Mouse (Mus musculus): ENCODE measurements at regions not wholly inside any gene's neighbourhood (a gene's known extent, or its start where the extent isn't known, plus 50 kb on each side); places are given as distances from the start of the nearest gene placed in this dataset.

DNA sequence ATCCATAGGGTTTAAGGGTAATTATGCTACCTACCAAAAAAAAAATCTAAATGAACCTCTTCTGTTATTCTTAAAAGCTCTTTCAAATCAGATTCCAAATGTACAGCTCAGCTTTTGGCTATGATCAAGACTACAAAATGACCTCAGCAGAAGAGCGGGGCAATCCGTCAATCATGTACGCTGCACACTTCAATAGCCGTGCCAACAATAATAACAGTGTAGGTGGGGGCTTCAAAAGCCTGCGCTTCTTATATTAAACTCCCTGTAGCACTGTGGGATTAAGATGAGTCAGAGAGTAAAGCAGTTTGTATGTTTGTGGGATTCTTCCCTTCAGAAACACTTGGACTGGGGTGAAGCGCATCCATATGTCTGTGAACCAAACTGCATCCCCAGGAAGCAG is 210.5 kb downstream of the Wdr11 start:
- no peak for DNase-seq (ENCODE audit: low spot score)
- intact Hi-C loops (cut with DNase I): no loop called here

- DNase-seq (ENCODE audit: low spot score): no peak
- intact Hi-C loops (cut with DNase I): no loop called here
Observed at GRCm38 (mm10) chr7:129805340-129805739, 213.7 kb downstream of the Wdr11 start.

DNA sequence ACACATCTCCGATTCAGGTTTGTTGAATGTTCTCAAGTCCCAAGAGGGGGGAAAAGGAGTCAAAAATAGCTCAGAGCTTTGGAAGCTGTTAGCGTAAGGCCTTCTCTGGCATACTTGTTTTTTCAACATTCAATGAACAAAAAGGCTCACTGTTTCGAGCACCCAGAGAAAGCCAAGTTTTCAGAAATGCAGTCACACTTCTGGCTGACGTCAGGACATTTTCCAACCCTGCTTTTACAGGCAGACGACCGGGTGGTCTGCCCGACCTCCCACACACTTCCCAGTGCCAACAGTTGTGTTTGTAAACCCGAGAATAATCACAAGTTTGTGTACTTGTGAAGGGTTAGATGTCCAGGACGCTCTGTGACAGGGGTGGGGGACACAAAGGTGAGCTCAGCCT is 218.5 kb downstream of the Wdr11 start:
- intact Hi-C loops (cut with DNase I): no loop called here
- no peak for DNase-seq (ENCODE audit: low spot score)

GRCm38 (mm10) chr7:129810565-129810964 is 218.9 kb downstream of the Wdr11 start:
- DNase-seq (ENCODE audit: low spot score): no peak
- intact Hi-C loops (cut with DNase I): no loop called here

- no peak for DNase-seq (ENCODE audit: low spot score)
- intact Hi-C loops (cut with DNase I): no loop called here
Observed at GRCm38 (mm10) chr7:129814149-129814860, 222.6 kb downstream of the Wdr11 start.

DNA sequence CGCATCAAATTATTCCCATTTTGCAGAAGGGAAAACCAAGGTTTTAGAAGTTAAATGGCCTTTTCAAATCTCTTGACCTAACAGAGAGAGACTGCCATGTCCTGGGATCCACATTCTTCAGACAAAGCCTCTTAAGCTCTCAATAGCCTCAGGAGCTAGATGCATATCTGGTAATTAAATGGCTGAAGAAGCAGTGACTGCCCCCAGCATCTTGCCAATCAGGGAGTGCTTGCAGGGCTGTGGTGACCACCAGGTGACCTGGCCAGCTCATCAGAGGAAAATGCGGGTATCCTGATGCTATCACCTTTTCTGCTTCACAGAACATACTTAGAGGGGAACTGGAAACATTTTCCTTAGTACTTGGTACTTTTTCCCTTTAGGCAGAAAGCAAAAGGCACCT is 227.2 kb downstream of the Wdr11 start:
- intact Hi-C loops (cut with DNase I): no loop called here
- no peak for DNase-seq (ENCODE audit: low spot score)

DNA sequence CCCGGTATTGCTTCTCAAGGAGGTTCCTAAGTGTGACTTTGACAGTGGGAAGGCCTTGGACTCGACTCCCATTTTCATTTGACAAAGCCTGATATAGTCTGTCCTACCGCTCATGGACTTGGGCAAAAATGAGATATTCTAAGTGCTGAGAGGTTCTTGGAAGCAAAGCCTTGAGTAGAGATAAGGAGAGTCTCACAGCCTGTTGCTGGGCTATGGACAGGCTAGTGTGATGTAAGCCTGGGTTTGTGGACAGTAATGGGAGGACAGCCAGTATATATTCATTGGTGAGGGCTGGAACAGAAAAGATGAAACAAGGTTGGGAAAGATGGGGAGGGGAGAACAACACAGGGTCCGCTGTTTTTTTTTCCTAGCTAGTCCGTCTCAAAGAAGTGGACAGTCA is 228.0 kb downstream of the Wdr11 start:
- DNase-seq (ENCODE audit: low spot score): no peak
- intact Hi-C loops (cut with DNase I): no loop called here

DNA sequence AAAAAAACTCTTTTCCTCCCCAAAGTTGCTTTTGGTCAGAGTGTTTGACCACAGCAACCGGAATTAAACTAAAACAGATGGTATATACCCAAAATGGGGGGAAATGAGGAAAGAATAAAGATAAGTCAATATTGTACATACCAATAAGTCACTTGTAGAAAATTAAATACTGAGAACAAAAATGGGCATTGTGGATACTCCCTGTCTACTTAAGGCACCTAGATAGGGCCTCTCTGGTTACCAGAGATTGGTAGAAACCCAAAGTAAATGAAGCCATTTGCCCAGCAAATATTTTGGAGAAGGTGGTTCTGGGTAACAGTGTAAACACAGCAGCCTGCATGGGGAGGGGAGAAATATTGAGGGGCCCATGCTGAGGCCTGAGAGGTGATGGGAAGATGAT is 237.3 kb downstream of the Wdr11 start:
- intact Hi-C loops (cut with DNase I): no loop called here
- DNase-seq (ENCODE audit: low spot score): no peak

GRCm38 (mm10) chr7:129832830-129833229 is 241.2 kb downstream of the Wdr11 start:
- DNase-seq (ENCODE audit: low spot score): no peak
- intact Hi-C loops (cut with DNase I): no loop called here

- no peak for DNase-seq (ENCODE audit: low spot score)
- intact Hi-C loops (cut with DNase I): no loop called here
Observed at GRCm38 (mm10) chr7:129842303-129843122, 250.8 kb downstream of the Wdr11 start.

GRCm38 (mm10) chr7:129847136-129847535 is 255.5 kb downstream of the Wdr11 start:
- intact Hi-C loops (cut with DNase I): no loop called here
- no peak for DNase-seq (ENCODE audit: low spot score)

DNA sequence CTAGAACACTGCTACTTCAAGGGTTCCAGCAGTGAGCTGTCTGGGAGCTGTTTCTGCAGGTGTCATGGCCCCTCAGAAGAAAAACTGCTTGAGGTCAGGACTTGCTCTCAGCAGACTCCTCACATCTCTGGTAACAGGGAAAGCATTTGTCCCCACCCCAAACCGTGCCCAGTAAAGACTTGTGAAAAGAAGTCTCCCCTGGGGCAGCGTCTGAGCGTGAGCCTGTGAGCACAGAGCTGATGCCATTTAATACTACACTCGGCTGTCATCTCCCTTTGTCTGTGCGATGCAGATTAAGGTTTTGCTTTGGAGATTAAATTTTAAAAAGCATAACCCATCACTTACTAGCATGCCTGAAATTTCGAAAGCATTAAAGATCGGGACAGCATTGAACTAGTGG is 261.9 kb downstream of the Wdr11 start:
- DNase-seq (ENCODE audit: low spot score): no peak
- intact Hi-C loops (cut with DNase I): no loop called here

DNA sequence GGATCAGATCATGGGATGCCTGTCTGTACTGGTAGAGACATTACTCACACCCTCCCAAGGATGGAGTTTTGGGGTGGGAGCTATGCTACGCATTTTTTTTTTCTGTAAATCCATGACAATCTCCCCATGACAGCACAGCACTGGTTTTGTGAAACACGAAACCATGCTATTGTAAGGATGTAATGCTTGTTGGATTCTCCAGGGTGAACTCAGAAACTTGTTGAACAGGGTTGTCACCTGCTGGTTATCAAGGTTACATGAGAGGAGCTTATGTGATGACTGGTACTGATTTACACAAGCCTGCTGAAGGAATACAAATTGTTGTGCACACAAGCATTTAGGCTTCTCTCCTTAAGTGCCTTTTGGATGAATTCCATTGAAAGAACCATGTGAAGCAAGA is 263.3 kb downstream of the Wdr11 start:
- DNase-seq (ENCODE audit: low spot score): no peak
- intact Hi-C loops (cut with DNase I): no loop called here

DNA sequence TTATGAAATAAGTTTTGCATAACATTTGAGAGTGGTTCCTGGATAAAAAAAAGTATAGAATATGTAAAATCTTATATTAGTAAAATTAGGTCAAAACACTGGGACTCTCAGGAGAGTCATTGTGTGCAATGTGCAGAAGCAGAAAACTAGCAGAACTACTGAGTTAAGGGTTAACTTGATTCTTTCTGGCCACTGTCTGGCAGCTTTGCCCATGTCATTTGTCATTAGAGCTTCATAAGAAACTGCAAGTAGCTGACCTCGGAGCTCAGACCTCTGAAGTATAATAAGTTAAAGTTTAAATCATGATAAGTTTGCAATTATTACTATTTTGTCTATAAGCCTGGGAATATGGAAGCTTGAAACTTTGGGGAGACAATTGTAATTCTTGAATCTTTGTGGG is 271.3 kb downstream of the Wdr11 start:
- no peak for DNase-seq (ENCODE audit: low spot score)
- intact Hi-C loops (cut with DNase I): no loop called here

DNA sequence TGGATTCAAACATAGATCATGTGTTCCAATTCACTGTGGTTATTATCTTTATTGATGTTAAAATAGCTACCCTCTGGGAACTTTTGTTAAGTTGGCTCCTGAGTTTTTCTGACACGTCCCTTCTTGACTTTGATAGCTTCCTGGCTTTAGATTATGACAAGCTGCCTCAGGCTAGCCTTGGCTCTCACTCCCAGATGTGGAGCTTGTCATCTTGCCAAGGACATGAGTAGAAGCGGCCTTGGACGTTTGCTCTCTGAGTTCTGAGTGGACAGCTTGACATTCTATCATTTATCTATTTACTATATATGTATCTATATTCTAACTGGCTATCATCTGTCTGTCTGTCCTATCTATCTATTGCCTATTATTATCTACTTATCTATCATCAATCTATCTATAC is 273.9 kb downstream of the Wdr11 start:
- intact Hi-C loops (cut with DNase I): no loop called here
- no peak for DNase-seq (ENCODE audit: low spot score)

DNA sequence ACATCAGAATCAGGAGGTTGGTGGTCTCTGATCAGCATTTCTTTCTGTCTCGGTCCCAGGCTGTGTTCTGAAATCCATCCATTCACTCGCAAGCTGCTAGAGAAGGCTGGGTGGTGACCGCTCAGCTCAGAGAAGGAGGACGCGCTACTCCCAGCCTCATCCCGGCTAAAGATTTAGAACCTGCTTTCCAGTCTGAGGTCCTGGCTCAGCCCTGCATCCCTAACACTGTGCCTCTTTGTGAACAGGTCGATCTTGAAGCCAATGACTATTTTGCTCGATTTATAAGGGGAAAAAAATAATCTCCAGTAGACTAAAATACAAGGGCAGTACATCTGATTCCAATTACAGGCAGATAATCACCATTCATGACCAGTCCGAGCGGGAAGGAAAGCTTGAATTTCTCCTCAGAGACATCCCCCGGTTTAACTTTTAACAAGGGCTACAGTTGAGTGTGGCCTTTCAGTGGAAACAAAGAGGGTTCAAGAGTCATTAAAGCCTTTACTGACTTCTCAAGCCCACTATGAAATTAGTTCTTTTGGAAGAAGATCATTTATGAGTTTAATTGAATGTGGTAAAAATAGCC is 280.6 kb downstream of the Wdr11 start:
- DNase-seq (ENCODE audit: low spot score): no peak
- intact Hi-C loops (cut with DNase I): no loop called here

- intact Hi-C loops (cut with DNase I): no loop called here
- DNase-seq (ENCODE audit: low spot score): no peak
Observed at GRCm38 (mm10) chr7:129876202-129876851, 284.7 kb downstream of the Wdr11 start.

DNA sequence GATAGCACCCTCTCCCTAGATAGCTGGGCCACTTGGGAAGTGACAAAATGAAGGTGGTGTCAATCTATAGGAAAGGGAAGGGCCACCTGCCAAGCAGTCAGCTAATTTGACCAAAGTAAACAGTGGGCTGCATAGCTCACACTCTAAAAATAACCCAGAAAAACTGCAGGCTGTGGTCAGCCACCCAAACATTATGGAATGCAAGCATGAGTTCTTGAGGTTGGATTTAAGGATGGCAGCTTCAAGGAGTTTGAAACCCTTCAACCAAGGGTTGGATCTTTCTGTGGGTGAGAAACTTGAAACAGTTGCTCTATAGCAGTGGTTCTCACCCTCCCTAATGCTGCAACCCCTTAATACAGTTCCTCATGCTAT is 285.2 kb downstream of the Wdr11 start:
- DNase-seq (ENCODE audit: low spot score): no peak
- intact Hi-C loops (cut with DNase I): no loop called here

DNA sequence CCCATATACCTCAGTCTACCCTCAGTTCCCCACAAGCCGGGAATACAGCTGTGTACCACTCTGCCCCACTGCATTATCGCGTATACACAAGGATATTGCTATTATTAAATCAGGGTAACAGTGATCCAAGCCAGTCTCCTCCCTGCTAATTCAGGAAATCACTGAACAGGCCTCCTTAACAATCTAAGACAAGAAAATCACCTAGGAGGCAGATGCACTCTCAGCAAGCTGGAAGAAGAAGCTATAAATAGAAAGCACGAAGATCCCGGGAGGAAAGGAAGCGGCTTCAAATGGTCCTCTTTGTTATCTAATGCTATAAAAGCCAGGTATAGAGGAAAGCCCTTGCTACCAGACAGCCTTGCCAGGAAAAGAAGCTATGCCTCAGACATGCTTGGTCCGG is 304.6 kb downstream of the Wdr11 start:
- intact Hi-C loops (cut with DNase I): no loop called here

DNA sequence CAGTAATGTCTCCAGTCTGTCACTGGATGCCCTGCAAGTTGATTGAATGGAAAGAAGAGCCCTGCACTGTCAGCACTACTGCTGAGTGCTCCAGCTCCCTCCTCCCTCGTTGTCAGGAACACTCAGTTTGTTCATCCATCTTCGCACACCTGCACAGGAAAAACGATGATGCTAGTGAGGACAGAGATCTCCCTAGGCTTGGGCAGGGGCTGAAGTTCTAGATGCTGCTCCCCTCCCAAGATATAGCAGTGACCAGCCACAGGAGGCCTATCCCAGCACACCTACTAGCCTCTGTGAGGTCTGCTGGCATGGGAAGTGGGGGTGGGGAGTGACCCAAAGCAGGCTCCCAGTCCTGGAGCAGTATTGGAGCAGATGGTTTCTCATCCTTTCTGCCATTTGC is 305.8 kb downstream of the Wdr11 start:
- intact Hi-C loops (cut with DNase I): no loop called here
- no peak for DNase-seq (ENCODE audit: low spot score)

More for the DNA sequence above, 304.6 kb downstream of the Wdr11 start:
- no peak for DNase-seq (ENCODE audit: low spot score)

DNA sequence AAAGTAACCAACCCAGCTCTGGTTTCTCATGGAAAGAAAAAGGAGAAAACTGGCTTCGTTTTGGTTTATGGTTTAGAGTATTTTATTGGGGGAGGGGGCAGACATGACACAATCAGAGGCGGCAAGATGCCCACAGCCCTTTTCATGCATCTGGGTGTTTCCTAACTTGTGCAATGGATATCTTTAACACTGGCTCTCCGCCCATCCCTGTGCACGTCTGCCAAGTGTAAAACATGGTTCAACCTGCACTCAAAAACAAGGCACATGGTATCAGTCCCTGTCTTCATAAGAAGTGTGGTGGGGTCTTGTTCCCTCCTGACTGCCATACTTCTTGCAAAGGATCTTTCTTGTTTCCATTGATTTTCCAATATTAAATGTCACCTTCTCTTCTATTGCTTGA is 310.6 kb downstream of the Wdr11 start:
- intact Hi-C loops (cut with DNase I): no loop called here
- no peak for DNase-seq (ENCODE audit: low spot score)

All from heart, postnatal 25 days (tissue).